Mouse (Mus musculus): ENCODE measurements around the gene Heg1. TPM values are rescaled to one million over a fixed set of nuclear protein-coding genes. Genes with fewer than 3 reads are reported as not detected.

Gene Heg1
- total and polyA plus RNA-seq, 3 experiments = 40.8 to 77.1 (median 67.2) TPM

- no peak for TF ChIP-seq ZKSCAN1 (IDR thresholded peaks at IDR 0.05; ENCODE audit: borderline replicate concordance, low read depth, low read length)
- TF ChIP-seq RCOR1 (conservative IDR thresholded peaks at IDR 0.05; ENCODE audit: low read depth, low read length) = no peak
- no peak for TF ChIP-seq USF1 (IDR thresholded peaks at IDR 0.05; ENCODE audit: low read depth, low read length)
- peak; percentile 93 for TF ChIP-seq ZNF384 (IDR thresholded peaks at IDR 0.05; ENCODE audit: low read depth, low read length)
- TF ChIP-seq CHD2 (IDR thresholded peaks at IDR 0.05; ENCODE audit: low read length) = peak; percentile 55
- peak; percentile 79 for TF ChIP-seq TCF12 (IDR thresholded peaks at IDR 0.05; ENCODE audit: low read depth, low read length)
- no peak for TF ChIP-seq GABPA (IDR thresholded peaks at IDR 0.05; ENCODE audit: insufficient replicate concordance, low read depth, low read length)
- peak; percentile 83 for TF ChIP-seq SIN3A (IDR thresholded peaks at IDR 0.05; ENCODE audit: low read length)
- peak; percentile 95 for TF ChIP-seq MEF2A (IDR thresholded peaks at IDR 0.05; ENCODE audit: borderline replicate concordance, low read depth, low read length)
- TF ChIP-seq RAD21 (IDR thresholded peaks at IDR 0.05; ENCODE audit: low read depth, low read length) = no peak; the same call in none of the 2 replicates
- TF ChIP-seq E2F4 (IDR thresholded peaks at IDR 0.05; ENCODE audit: insufficient replicate concordance, low read depth, low read length) = no peak
- peak; percentile 89 for TF ChIP-seq ETS1 (conservative IDR thresholded peaks at IDR 0.05; ENCODE audit: low read depth, low read length)
- TF ChIP-seq PAX5 (IDR thresholded peaks at IDR 0.05; ENCODE audit: low read length) = no peak
Observed at GRCm38 (mm10) chr16:33697576-33698276, 13.6 kb downstream of the Heg1 start (continued).

GRCm38 (mm10) chr16:33698277-33698790 is 14.2 kb downstream of the Heg1 start:
- no peak for DNase-seq (ENCODE audit: extremely low read depth)
- Histone ChIP-seq H3K79me2 (replicated peaks; ENCODE audit: control insufficient read depth, extremely low read depth, insufficient read depth, poor library complexity, severe bottlenecking) (peaks cover 90% of the 10 kb centered on the region), H3K4me2 (ENCODE audit: insufficient read depth, low read depth, poor library complexity, severe bottlenecking) (peak overlapping the region; percentile 95), H3K27ac (ENCODE audit: insufficient read depth, low read depth) (peak overlapping the region; percentile 94), H3K4me3 (replicated peaks in 1 of 3; ENCODE audit: low read depth in 2 of 3, low read length in 2 of 3, poor library complexity in 1 of 3) (peak overlapping the region in 2 of 3 experiments; percentile 6 to 29), H3K27me3 (replicated peaks) (no peaks in the 10 kb centered on the region), H3K9ac (ENCODE audit: insufficient read depth, low read depth) (peak overlapping the region; percentile 10; the same call in 1 of the 2 replicates), H3K4me1 (ENCODE audit: control insufficient read depth in 1 of 2, insufficient read depth in 2 of 2) (peaks cover 57 to 95% of the 10 kb centered on the region in 2 experiments), H3K36me3 (replicated peaks in 1 of 2; ENCODE audit: control insufficient read depth in 1 of 2, insufficient read depth in 1 of 2, low read length in 1 of 2) (peaks cover 31 to 83% of the 10 kb centered on the region in 2 experiments), H3K9me3 (replicated peaks; ENCODE audit: low read length) (no peaks in the 10 kb centered on the region)
- dilution Hi-C loops (cut with MboI; ENCODE audit: extremely low pct_ligation_motif_present, extremely low pct_unique_long_range_greater_than_20kb, low sequenced_read_pairs) (no loop called here), in situ Hi-C loops (cut with MboI; ENCODE audit: low pct_ligation_motif_present, low pct_unique_long_range_greater_than_20kb, low sequenced_read_pairs) (no loop called here)
- TF ChIP-seq TBP (conservative IDR thresholded peaks at IDR 0.05; ENCODE audit: low read depth, low read length) = 0 out of 2 replicates have a peak, but pooled peaks have one; percentile 3
- peak; percentile 14; the same call in 1 of the 2 replicates for TF ChIP-seq MAX (IDR thresholded peaks at IDR 0.05; ENCODE audit: low read length)
- TF ChIP-seq RCOR1 (conservative IDR thresholded peaks at IDR 0.05; ENCODE audit: low read depth, low read length) = peak; percentile 8; the same call in 1 of the 2 replicates
- peak; percentile 23; the same call in 1 of the 2 replicates for TF ChIP-seq SMC3 (IDR thresholded peaks at IDR 0.05; ENCODE audit: low read depth, low read length)
- TF ChIP-seq CHD2 (IDR thresholded peaks at IDR 0.05; ENCODE audit: low read length) = no peak
- no peak for TF ChIP-seq TCF12 (IDR thresholded peaks at IDR 0.05; ENCODE audit: low read depth, low read length)
- TF ChIP-seq CHD1 (IDR thresholded peaks at IDR 0.05; ENCODE audit: low read depth, low read length) = peak; percentile 4; the same call in 1 of the 2 replicates
- TF ChIP-seq UBTF (IDR thresholded peaks at IDR 0.05; ENCODE audit: low read depth, low read length) = peak; percentile 2; the same call in 1 of the 2 replicates
- TF ChIP-seq ZKSCAN1 (IDR thresholded peaks at IDR 0.05; ENCODE audit: borderline replicate concordance, low read depth, low read length) = no peak
- TF ChIP-seq MEF2A (IDR thresholded peaks at IDR 0.05; ENCODE audit: borderline replicate concordance, low read depth, low read length) = no peak
- TF ChIP-seq ZMIZ1 (IDR thresholded peaks at IDR 0.05; ENCODE audit: low read depth, low read length) = 0 out of 2 replicates have a peak, but pooled peaks have one; percentile 15

Data from CH12.LX (cell line).